Mouse (Mus musculus): ENCODE data around the gene Ttll12. TPM values are rescaled to one million over a fixed set of nuclear protein-coding genes. Genes with fewer than 3 reads are reported as not detected.

Gene Ttll12
- total RNA-seq, 2 experiments from 2014 or later = 42.6 to 48.6 TPM

DNA sequence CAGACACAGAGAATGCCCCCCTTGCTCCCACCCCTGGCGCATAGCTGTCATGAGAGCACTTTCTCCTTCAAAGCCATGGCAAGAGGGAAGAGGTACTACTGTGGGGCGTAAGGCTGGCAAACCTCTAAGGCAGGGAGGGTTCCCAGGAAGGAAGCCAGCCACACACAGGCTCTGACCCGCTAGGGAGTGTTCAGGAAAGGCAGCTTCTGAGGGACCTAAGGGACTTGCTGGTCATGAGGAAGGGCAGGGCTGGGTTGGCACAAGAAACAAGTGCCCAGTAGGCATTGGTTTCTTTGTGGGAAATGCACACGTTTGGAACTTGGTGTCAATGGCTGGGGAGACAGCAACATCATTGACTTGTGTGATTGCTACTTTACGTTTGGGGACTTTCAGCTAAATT is 29.0 kb downstream of the Ttll12 start:
- ATAC-seq (replicated peaks; ENCODE audit: low FRiP score, poor library complexity, severe bottlenecking) = no peak

DNA sequence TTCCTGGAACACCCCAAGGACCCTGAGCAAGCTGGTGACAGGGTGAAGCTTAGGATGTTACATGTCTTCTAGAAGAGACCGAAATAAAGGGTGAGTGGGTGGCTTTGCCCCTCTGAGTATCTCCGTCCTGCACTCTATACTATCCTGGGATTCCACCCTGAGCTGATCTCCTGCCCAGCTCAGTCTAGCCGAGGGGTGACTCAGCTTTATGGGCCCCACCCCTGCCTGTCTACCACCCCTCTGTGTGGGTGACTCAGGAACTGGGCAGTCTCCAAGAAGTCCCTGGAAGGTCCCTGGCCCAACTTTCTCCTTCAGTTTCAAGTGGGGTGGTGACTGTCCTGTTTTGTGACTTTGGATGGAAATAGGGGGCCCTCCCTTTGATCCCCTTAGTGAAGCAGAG is 29.5 kb downstream of the Ttll12 start:
- ATAC-seq (replicated peaks; ENCODE audit: low FRiP score, poor library complexity, severe bottlenecking) = peak; percentile 71

- ATAC-seq (replicated peaks; ENCODE audit: low FRiP score, poor library complexity, severe bottlenecking) = peak; percentile 62
These were observed 30.9 kb downstream of the Ttll12 start for GRCm38 (mm10) chr15:83563857-83564651.

DNA sequence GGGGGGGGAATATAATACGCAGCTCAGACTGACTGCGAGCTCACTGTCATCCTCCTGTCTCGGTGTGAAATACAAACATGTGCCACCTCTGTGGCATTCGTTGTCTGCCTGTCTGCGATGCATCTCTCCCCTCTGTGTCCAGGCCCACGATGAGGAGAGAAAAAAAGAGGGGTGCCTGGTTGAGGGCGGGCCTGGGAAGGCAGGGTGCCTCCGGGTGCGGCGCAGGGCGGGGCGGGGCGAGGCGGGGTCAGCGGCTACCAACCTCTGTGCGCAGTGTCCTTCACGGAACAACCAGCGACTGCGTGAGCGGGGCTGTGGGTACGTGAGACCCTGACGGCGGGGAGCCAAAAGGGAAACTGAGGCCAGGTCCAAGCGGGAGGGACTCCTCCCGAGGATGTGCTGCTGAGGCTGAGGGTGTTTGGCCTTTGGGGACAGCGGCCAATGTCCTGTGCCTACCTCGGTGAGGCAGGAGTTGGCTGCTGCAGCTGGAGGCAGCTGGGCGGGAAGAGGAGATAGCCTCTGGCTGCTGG is 31.6 kb downstream of the Ttll12 start, which contains the start of the genes Tspo and Mcat:
Gene Tspo (plus strand): TSS at position 266 of the 530 bp plus-strand sequence.
Gene Mcat (minus strand): TSS at position 461 of the 530 bp plus-strand sequence.
- peak; percentile 79 for ATAC-seq (replicated peaks; ENCODE audit: low FRiP score, poor library complexity, severe bottlenecking)

- peak; percentile 46 for ATAC-seq (replicated peaks; ENCODE audit: low FRiP score, poor library complexity, severe bottlenecking)
These were observed 32.2 kb downstream of the Ttll12 start for GRCm38 (mm10) chr15:83562626-83563270.

GRCm38 (mm10) chr15:83560941-83561477 is 33.9 kb downstream of the Ttll12 start:
- no peak for ATAC-seq (replicated peaks; ENCODE audit: low FRiP score, poor library complexity, severe bottlenecking)

- ATAC-seq (replicated peaks; ENCODE audit: low FRiP score, poor library complexity, severe bottlenecking) = peak; percentile 95
These were observed 39.6 kb downstream of the Ttll12 start for GRCm38 (mm10) chr15:83555161-83555974.

GRCm38 (mm10) chr15:83553831-83554230 is 41.1 kb downstream of the Ttll12 start:
- ATAC-seq (replicated peaks; ENCODE audit: low FRiP score, poor library complexity, severe bottlenecking) = no peak

GRCm38 (mm10) chr15:83550137-83550536 is 44.8 kb downstream of the Ttll12 start:
- no peak for ATAC-seq (replicated peaks; ENCODE audit: low FRiP score, poor library complexity, severe bottlenecking)

- no peak for ATAC-seq (replicated peaks; ENCODE audit: low FRiP score, poor library complexity, severe bottlenecking)
These were observed 47.8 kb downstream of the Ttll12 start for GRCm38 (mm10) chr15:83547144-83547543.

GRCm38 (mm10) chr15:83546029-83546428 is 48.9 kb downstream of the Ttll12 start:
- no peak for ATAC-seq (replicated peaks; ENCODE audit: low FRiP score, poor library complexity, severe bottlenecking)

DNA sequence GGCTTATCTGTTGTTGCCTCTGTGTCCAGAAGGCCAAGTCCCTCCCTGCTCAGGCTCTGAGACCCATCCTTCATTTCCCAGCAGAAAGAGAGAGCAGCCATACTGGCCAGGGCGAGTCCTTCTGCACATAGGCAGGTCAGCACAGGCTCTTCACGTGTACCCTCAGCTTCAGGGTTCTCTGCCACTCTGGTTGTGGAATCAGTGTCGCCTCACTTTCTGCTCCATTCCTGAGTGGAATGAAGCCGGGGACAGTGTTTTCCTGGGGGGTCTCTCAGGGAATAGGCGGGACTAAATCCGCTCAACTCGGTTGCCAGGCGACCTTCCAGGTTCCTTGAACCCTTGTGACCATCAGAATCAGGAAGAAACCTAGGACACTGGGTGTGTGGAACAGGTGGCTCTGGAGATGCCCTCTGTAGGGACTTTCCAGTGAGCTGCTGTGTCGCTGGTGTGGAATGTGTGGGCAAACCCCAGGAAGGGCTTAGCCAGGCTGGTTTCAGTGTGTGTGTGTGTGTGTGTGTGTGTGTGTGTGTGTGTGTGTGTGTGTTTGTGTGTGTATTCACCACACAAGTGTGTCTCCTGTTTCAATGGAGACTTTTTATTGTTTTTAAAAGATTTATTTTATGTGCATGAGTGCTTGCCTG is 53.2 kb downstream of the Ttll12 start:
- ATAC-seq (replicated peaks; ENCODE audit: low FRiP score, poor library complexity, severe bottlenecking) = no peak

- ATAC-seq (replicated peaks; ENCODE audit: low FRiP score, poor library complexity, severe bottlenecking) = no peak
These were observed 55.1 kb downstream of the Ttll12 start for GRCm38 (mm10) chr15:83539905-83540304.

GRCm38 (mm10) chr15:83538855-83539254 is 56.1 kb downstream of the Ttll12 start:
- no peak for ATAC-seq (replicated peaks; ENCODE audit: low FRiP score, poor library complexity, severe bottlenecking)

DNA sequence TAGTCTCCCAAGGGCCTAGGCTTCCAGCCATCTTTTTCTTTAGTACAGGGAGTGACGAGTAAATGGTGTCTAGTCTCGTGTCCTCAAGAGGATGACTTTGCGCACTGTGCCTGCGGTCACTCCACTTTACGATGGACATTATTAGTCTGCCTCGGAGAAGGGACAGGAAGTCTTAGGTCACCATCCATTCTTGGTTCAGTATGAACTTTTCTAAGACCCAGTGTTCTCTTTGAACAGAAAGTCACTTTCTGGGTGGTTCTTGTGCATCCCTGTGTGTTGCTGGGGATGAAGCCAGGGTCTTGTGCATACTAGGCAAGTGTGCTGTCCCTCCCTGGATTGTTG is 59.1 kb downstream of the Ttll12 start:
- ATAC-seq (replicated peaks; ENCODE audit: low FRiP score, poor library complexity, severe bottlenecking) = no peak

GRCm38 (mm10) chr15:83534960-83535889 is 59.7 kb downstream of the Ttll12 start:
- ATAC-seq (replicated peaks; ENCODE audit: low FRiP score, poor library complexity, severe bottlenecking) = no peak

- ATAC-seq (replicated peaks; ENCODE audit: low FRiP score, poor library complexity, severe bottlenecking) = no peak
These were observed 62.4 kb downstream of the Ttll12 start for GRCm38 (mm10) chr15:83532606-83533005.

GRCm38 (mm10) chr15:83531961-83532469 is 62.9 kb downstream of the Ttll12 start:
- no peak for ATAC-seq (replicated peaks; ENCODE audit: low FRiP score, poor library complexity, severe bottlenecking)
